In genomic region chr6:58913971-58914370, GRCm38 (mm10) we compare ENCODE assay signal across 29 mouse cellular contexts. TPM values are rescaled to one million over a fixed set of nuclear protein-coding genes. Genes with fewer than 3 reads are reported as not detected.
DNase-seq lines count a peak whose midpoint lies in the region; ATAC-seq and TF ChIP-seq lines count a peak whose summit lies in the region.
"Had no signal": no experiment of that assay in that cellular context is flagged by ENCODE, and none has a peak within 500 bp of the region (broad histone marks: within the 10 kb centered on the region; RNA-seq: fewer than 3 reads in every experiment).

No protein-coding gene starts in this region.

- peak; percentile 21; the same call in 1 of the 2 replicates for ATAC-seq in intestine, embryonic 16.5 days
- no peak for ATAC-seq in intestine, postnatal 0 days
- ATAC-seq in lung, embryonic 15.5 days (ENCODE audit: borderline replicate concordance, extremely low read depth, low FRiP score, low TSS enrichment), result no peak
- no peak for ATAC-seq in lung, postnatal 0 days
- no peak for ATAC-seq in stomach, embryonic 16.5 days (ENCODE audit: insufficient read depth, low FRiP score)
- ATAC-seq: CD4-positive, CD25-positive, alpha-beta regulatory T cell, adult 4 months; forebrain, embryonic 15.5 days; hindbrain, embryonic 16.5 days had no signal

- DNase-seq in lung, postnatal 0 days (ENCODE audit: low spot score), result no peak
- DNase-seq in brain, adult 2 months (ENCODE audit: low read depth, low spot score), result peak; percentile 52
- DNase-seq: adrenal gland, adult 2 months; adrenal gland, postnatal 14 days; cerebellum, adult 11-12 months; cerebellum, adult 8-10 months; cerebellum, postnatal 10 days; cerebellum, postnatal 36 days; embryo, embryonic 11 days; gastrocnemius, adult 2 months; gastrocnemius, postnatal 14 days; heart, adult 11 months; heart, postnatal 10 days; heart, postnatal 36 days had no signal

- H3K9me3 ChIP-seq in intestine, embryonic 16.5 days (ENCODE audit: control insufficient read depth, low read length), result no peaks in the 10 kb centered on the region
- no peaks in the 10 kb centered on the region for H3K9me3 ChIP-seq in intestine, postnatal 0 days (ENCODE audit: control insufficient read depth)
- no peaks in the 10 kb centered on the region for H3K9me3 ChIP-seq in lung, embryonic 15.5 days
- H3K9me3 ChIP-seq in lung, postnatal 0 days (ENCODE audit: low read length), result no peaks in the 10 kb centered on the region
- H3K9me3 ChIP-seq in stomach, embryonic 16.5 days (replicated peaks; ENCODE audit: control insufficient read depth, low read length), result no peaks in the 10 kb centered on the region
- H3K9me3 ChIP-seq: embryonic facial prominence, embryonic 10.5 days; embryonic facial prominence, embryonic 13.5 days; forebrain, embryonic 12.5 days; forebrain, embryonic 15.5 days; heart, embryonic 12.5 days; heart, embryonic 15.5 days; hindbrain, embryonic 10.5 days; hindbrain, embryonic 13.5 days had no signal

- H3K4me3 ChIP-seq in intestine, embryonic 16.5 days (ENCODE audit: low read length), result no peak overlapping the region
- H3K4me3 ChIP-seq in intestine, postnatal 0 days (ENCODE audit: low read depth, low read length), result no peak overlapping the region
- no peak overlapping the region for H3K4me3 ChIP-seq in lung, embryonic 15.5 days
- no peak overlapping the region for H3K4me3 ChIP-seq in lung, postnatal 0 days (ENCODE audit: low read depth, low read length)
- H3K4me3 ChIP-seq in stomach, embryonic 16.5 days (replicated peaks; ENCODE audit: low read length), result no peak overlapping the region
- H3K4me3 ChIP-seq: embryonic facial prominence, embryonic 10.5 days; embryonic facial prominence, embryonic 13.5 days; erythroblast, embryonic 14.5 days; forebrain, embryonic 12.5 days; forebrain, embryonic 15.5 days; gastrocnemius, adult 2 months; heart, embryonic 12.5 days; heart, embryonic 15.5 days; hindbrain, embryonic 10.5 days; hindbrain, embryonic 13.5 days had no signal

- no peak overlapping the region for H3K4me2 ChIP-seq in intestine, embryonic 16.5 days (ENCODE audit: low read depth, low read length)
- no peak overlapping the region for H3K4me2 ChIP-seq in intestine, postnatal 0 days (replicated peaks; ENCODE audit: low read depth)
- no peak overlapping the region for H3K4me2 ChIP-seq in lung, embryonic 15.5 days
- H3K4me2 ChIP-seq in lung, postnatal 0 days (replicated peaks; ENCODE audit: low read depth, low read length), result no peak overlapping the region
- H3K4me2 ChIP-seq in stomach, embryonic 16.5 days (ENCODE audit: low read depth, low read length), result no peak overlapping the region
- H3K4me2 ChIP-seq: embryonic facial prominence, embryonic 13.5 days; forebrain, embryonic 12.5 days; forebrain, embryonic 15.5 days; heart, embryonic 12.5 days; heart, embryonic 15.5 days; hindbrain, embryonic 13.5 days had no signal

- no peaks in the 10 kb centered on the region for H3K36me3 ChIP-seq in intestine, embryonic 16.5 days (ENCODE audit: control insufficient read depth, insufficient read depth, low read length)
- H3K36me3 ChIP-seq in intestine, postnatal 0 days (ENCODE audit: control insufficient read depth, insufficient read depth), result peaks cover 10% of the 10 kb centered on the region; the same call in 1 of the 2 replicates
- H3K36me3 ChIP-seq in lung, embryonic 15.5 days, result no peaks in the 10 kb centered on the region
- H3K36me3 ChIP-seq in lung, postnatal 0 days (ENCODE audit: insufficient read depth, low read length), result no peaks in the 10 kb centered on the region
- H3K36me3 ChIP-seq in stomach, embryonic 16.5 days (ENCODE audit: control insufficient read depth, insufficient read depth, low read length), result no peaks in the 10 kb centered on the region
- H3K36me3 ChIP-seq: embryonic facial prominence, embryonic 10.5 days; embryonic facial prominence, embryonic 13.5 days; forebrain, embryonic 12.5 days; hindbrain, embryonic 10.5 days had no signal

- no peaks in the 10 kb centered on the region for H3K27me3 ChIP-seq in intestine, embryonic 16.5 days (replicated peaks; ENCODE audit: control insufficient read depth, insufficient read depth, low read length)
- no peaks in the 10 kb centered on the region for H3K27me3 ChIP-seq in intestine, postnatal 0 days (replicated peaks; ENCODE audit: control insufficient read depth, insufficient read depth, low read length)
- no peaks in the 10 kb centered on the region for H3K27me3 ChIP-seq in lung, embryonic 15.5 days
- H3K27me3 ChIP-seq in lung, postnatal 0 days (replicated peaks; ENCODE audit: insufficient read depth, low read length), result no peaks in the 10 kb centered on the region
- no peaks in the 10 kb centered on the region for H3K27me3 ChIP-seq in stomach, embryonic 16.5 days (ENCODE audit: control insufficient read depth, insufficient read depth, low read length)
- H3K27me3 ChIP-seq: embryonic facial prominence, embryonic 13.5 days; forebrain, embryonic 12.5 days; forebrain, embryonic 15.5 days; heart, embryonic 12.5 days; heart, embryonic 15.5 days; hindbrain, embryonic 13.5 days had no signal

- no peak for TF ChIP-seq CTCF in intestine, postnatal 0 days (IDR thresholded peaks at IDR 0.05; ENCODE audit: low read depth)
- no peak for TF ChIP-seq CTCF in lung, postnatal 0 days (IDR thresholded peaks at IDR 0.05)

- H3K4me1 ChIP-seq in intestine, embryonic 16.5 days (ENCODE audit: control insufficient read depth, insufficient read depth, low read length), result 0 out of 2 replicates have a peak, but pooled peaks cover 3% of the 10 kb centered on the region
- no peaks in the 10 kb centered on the region for H3K4me1 ChIP-seq in intestine, postnatal 0 days (replicated peaks; ENCODE audit: control insufficient read depth, insufficient read depth, low read length)
- no peaks in the 10 kb centered on the region for H3K4me1 ChIP-seq in lung, embryonic 15.5 days
- H3K4me1 ChIP-seq in lung, postnatal 0 days (ENCODE audit: insufficient read depth, low read depth, low read length), result no peaks in the 10 kb centered on the region
- no peaks in the 10 kb centered on the region for H3K4me1 ChIP-seq in stomach, embryonic 16.5 days (ENCODE audit: control insufficient read depth, insufficient read depth, low read length)
- H3K4me1 ChIP-seq: embryonic facial prominence, embryonic 10.5 days; embryonic facial prominence, embryonic 13.5 days; forebrain, embryonic 12.5 days; forebrain, embryonic 15.5 days; heart, embryonic 12.5 days; heart, embryonic 15.5 days; hindbrain, embryonic 10.5 days; hindbrain, embryonic 13.5 days had no signal

- WGBS in intestine, embryonic 16.5 days, result 53% methylated on average over 5 of the region's 5 CpGs
- WGBS in intestine, postnatal 0 days, result 56% methylated on average over 5 of the region's 5 CpGs
- 44% methylated on average over 5 of the region's 5 CpGs for WGBS in lung, embryonic 15.5 days
- WGBS in lung, postnatal 0 days, result 60% methylated on average over 5 of the region's 5 CpGs
- WGBS in stomach, embryonic 16.5 days, result 43% methylated on average over 5 of the region's 5 CpGs

- H3K27ac ChIP-seq in intestine, embryonic 16.5 days (ENCODE audit: low read length), result no peak overlapping the region
- H3K27ac ChIP-seq in intestine, postnatal 0 days (ENCODE audit: low read depth, low read length), result no peak overlapping the region
- H3K27ac ChIP-seq in lung, embryonic 15.5 days, result peak overlapping the region; percentile 44; the same call in 1 of the 2 replicates
- no peak overlapping the region for H3K27ac ChIP-seq in lung, postnatal 0 days (ENCODE audit: low read length)
- peak overlapping the region; percentile 21 for H3K27ac ChIP-seq in stomach, embryonic 16.5 days (ENCODE audit: low read length)
- H3K27ac ChIP-seq: embryonic facial prominence, embryonic 10.5 days; embryonic facial prominence, embryonic 13.5 days; forebrain, embryonic 12.5 days; forebrain, embryonic 15.5 days; gastrocnemius, adult 2 months; heart, embryonic 15.5 days; hindbrain, embryonic 10.5 days; hindbrain, embryonic 13.5 days had no signal

- no peak overlapping the region for H3K9ac ChIP-seq in intestine, embryonic 16.5 days (ENCODE audit: low read depth, low read length)
- no peak overlapping the region for H3K9ac ChIP-seq in intestine, postnatal 0 days (ENCODE audit: low read depth, low read length)
- H3K9ac ChIP-seq in lung, embryonic 15.5 days, result no peak overlapping the region
- H3K9ac ChIP-seq in lung, postnatal 0 days (replicated peaks; ENCODE audit: low read depth), result no peak overlapping the region
- H3K9ac ChIP-seq in stomach, embryonic 16.5 days (ENCODE audit: low read length), result no peak overlapping the region
- H3K9ac ChIP-seq: embryonic facial prominence, embryonic 13.5 days; forebrain, embryonic 12.5 days; forebrain, embryonic 15.5 days; heart, embryonic 12.5 days; heart, embryonic 15.5 days; hindbrain, embryonic 13.5 days had no signal

- TF ChIP-seq EP300 in lung, postnatal 0 days (IDR thresholded peaks at IDR 0.05), result no peak

RNA-seq across cellular contexts. Expression of gene Nap1l5, which starts 7.1 kb away (rescaled TPM):
- 10.6 and 11.1 TPM in 2 replicates for polyA plus RNA-seq in intestine, embryonic 16.5 days (2015; fragmentation: Nextera tagmentation; extraction: Ambion mirVana)
- 9.8 and 10.7 TPM in 2 replicates for polyA plus RNA-seq in intestine, postnatal 0 days (2015; fragmentation: Nextera tagmentation; extraction: Ambion mirVana)
- 2.5 and 3.2 TPM in 2 replicates for polyA plus RNA-seq in lung, embryonic 15.5 days (2015; fragmentation: Nextera tagmentation; extraction: Ambion mirVana)
- 0.75 and 0.93 TPM in 2 replicates for polyA plus RNA-seq in lung, postnatal 0 days (2015; fragmentation: Nextera tagmentation; extraction: Ambion mirVana)
- polyA plus RNA-seq in stomach, embryonic 16.5 days (2015; fragmentation: Nextera tagmentation; extraction: Ambion mirVana), result 7.5 and 7.9 TPM in 2 replicates
- polyA plus RNA-seq: CD4-positive, CD25-positive, alpha-beta regulatory T cell, adult 4 months; erythroblast, embryonic 14.5 days had no signal

Comparison
In these comparisons a context has a peak if more than half of its experiments do, and no peak if none do; other contexts are left out.
1. H3K27ac ChIP-seq: peak in lung, embryonic 15.5 days (single experiment) and stomach, embryonic 16.5 days (single experiment); none in intestine, embryonic 16.5 days (single experiment), intestine, postnatal 0 days (single experiment) and lung, postnatal 0 days (single experiment).